Mouse (Mus musculus) brain, embryonic 14.5 days (tissue): ENCODE data around the gene Zfp526. TPM values are rescaled to one million over a fixed set of nuclear protein-coding genes. Genes with fewer than 3 reads are reported as not detected.

Source experiments
- DNase-seq: peaks from one replicate; pipeline ENCODE4 v3.0.0-alpha.2; 2011; ENCODE audit warnings: low read depth
- CTCF ChIP-seq: fragments of 200-500 bp; IDR thresholded peaks from 2 replicates; pipeline ENCODE4 v1.5.1; 2012; ENCODE audit warnings: inconsistent platforms, mild to moderate bottlenecking, moderate library complexity, borderline replicate concordance; ENCODE audit not compliant: insufficient read depth, insufficient read length; ENCODE audit errors: extremely low read depth
- POLR2A ChIP-seq: fragments of 200-500 bp; IDR thresholded peaks from 2 replicates; pipeline ENCODE4 v1.6.1; 2012; ENCODE audit warnings: mild to moderate bottlenecking, inconsistent platforms, borderline replicate concordance; ENCODE audit not compliant: poor library complexity, insufficient read depth, insufficient read length, severe bottlenecking; ENCODE audit errors: extremely low read depth
- polyA plus RNA-seq: library from polyadenylated mRNA; depleted of rRNA; stranded (reverse); fragments of >200 nt; gene quantifications from 2 replicates; pipeline ENCODE4 v1.2.3, GENCODE M21; 2012

The Zfp526 gene
- polyA plus RNA-seq, 1 experiment = 10.0 TPM

- TF ChIP-seq POLR2A = no peak
- no peak for TF ChIP-seq CTCF
- DNase-seq = peak; percentile 73
Measured at GRCm38 (mm10) chr7:25192110-25192509, 29.1 kb upstream of the Zfp526 start.

GRCm38 (mm10) chr7:25195148-25195547, 26.1 kb upstream of the Zfp526 start:
- DNase-seq = no peak
- TF ChIP-seq POLR2A = no peak
- no peak for TF ChIP-seq CTCF

GRCm38 (mm10) chr7:25196107-25196506, 25.1 kb upstream of the Zfp526 start:
- no peak for DNase-seq
- no peak for TF ChIP-seq POLR2A
- no peak for TF ChIP-seq CTCF

- TF ChIP-seq POLR2A (no peak), CTCF (no peak)
- no peak for DNase-seq
Measured at GRCm38 (mm10) chr7:25197384-25198018, 23.7 kb upstream of the Zfp526 start.

GRCm38 (mm10) chr7:25203624-25204023, 17.6 kb upstream of the Zfp526 start:
- TF ChIP-seq POLR2A (no peak), CTCF (no peak)
- DNase-seq = no peak

GRCm38 (mm10) chr7:25205355-25206093, 15.7 kb upstream of the Zfp526 start:
- no peak for DNase-seq
- no peak for TF ChIP-seq CTCF
- no peak for TF ChIP-seq POLR2A

- no peak for DNase-seq
- TF ChIP-seq POLR2A (no peak), CTCF (no peak)
Measured at GRCm38 (mm10) chr7:25206094-25206830, 15.0 kb upstream of the Zfp526 start.

GRCm38 (mm10) chr7:25209161-25209622, 12.0 kb upstream of the Zfp526 start:
- TF ChIP-seq CTCF (no peak), POLR2A (no peak)
- DNase-seq = no peak

- TF ChIP-seq POLR2A = no peak
- TF ChIP-seq CTCF = no peak
- DNase-seq = no peak
Measured at GRCm38 (mm10) chr7:25210482-25210881, 10.7 kb upstream of the Zfp526 start.

- TF ChIP-seq POLR2A (no peak), CTCF (no peak)
- no peak for DNase-seq
Measured at GRCm38 (mm10) chr7:25213099-25213498, 8.1 kb upstream of the Zfp526 start.

- DNase-seq = no peak
- TF ChIP-seq CTCF (no peak), POLR2A (no peak)
Measured at GRCm38 (mm10) chr7:25214172-25214571, 7.1 kb upstream of the Zfp526 start.

GRCm38 (mm10) chr7:25217653-25218395, 3.4 kb upstream of the Zfp526 start:
- TF ChIP-seq POLR2A (no peak), CTCF (no peak)
- no peak for DNase-seq
